Mouse (Mus musculus) kidney, adult 2 months (tissue): Measurements from ENCODE around the gene Klhdc2.

Source experiments
- CTCF ChIP-seq: fragments of 200-500 bp; conservative IDR thresholded peaks from 2 replicates; pipeline ENCODE4 v1.5.1; 2011; ENCODE audit warnings: low read depth, mild to moderate bottlenecking, control low read depth, low read length, moderate library complexity, mixed read lengths; ENCODE audit not compliant: insufficient read depth, insufficient read length
- POLR2A ChIP-seq: fragments of 200-500 bp; IDR thresholded peaks from one replicate; pipeline ENCODE4 v1.6.1; 2011; ENCODE audit warnings: low read depth, low read length, control low read depth

DNA sequence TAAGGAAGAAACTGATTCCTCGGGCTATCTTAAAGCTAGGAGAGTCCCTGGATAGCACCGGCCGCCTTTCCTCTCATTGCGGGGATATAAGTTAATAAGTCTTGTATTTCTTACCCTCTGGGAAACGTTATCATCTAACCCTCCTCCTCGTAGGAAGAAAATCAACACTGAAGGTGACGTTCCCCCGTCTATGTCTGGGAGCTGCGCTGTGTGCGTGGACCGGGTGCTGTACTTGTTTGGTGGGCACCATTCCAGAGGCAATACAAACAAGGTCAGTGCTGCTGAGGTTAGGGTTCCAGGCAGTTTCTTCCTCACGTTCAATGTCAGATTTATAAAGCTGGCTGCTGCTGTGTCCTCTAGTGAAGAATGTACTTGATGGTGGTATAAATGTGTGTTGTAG is 5.7 kb downstream of the Klhdc2 start:
- TF ChIP-seq CTCF, result no peak
- TF ChIP-seq POLR2A, result no peak
